Mouse (Mus musculus): ENCODE results near the gene Dnajc6. TPM values are rescaled to one million over a fixed set of nuclear protein-coding genes. Genes with fewer than 3 reads are reported as not detected.

Dnajc6 gene
- total RNA-seq, 1 experiment from 2014 or later = not detected

GRCm38 (mm10) chr4:101664160-101664750 is 167.8 kb downstream of the Dnajc6 start:
- ATAC-seq (ENCODE audit: extremely low read depth, insufficient number of reproducible peaks, low FRiP score, poor library complexity, severe bottlenecking) = no peak

- no peak for ATAC-seq (ENCODE audit: extremely low read depth, insufficient number of reproducible peaks, low FRiP score, poor library complexity, severe bottlenecking)
Measured at GRCm38 (mm10) chr4:101664766-101665165, 168.3 kb downstream of the Dnajc6 start.

DNA sequence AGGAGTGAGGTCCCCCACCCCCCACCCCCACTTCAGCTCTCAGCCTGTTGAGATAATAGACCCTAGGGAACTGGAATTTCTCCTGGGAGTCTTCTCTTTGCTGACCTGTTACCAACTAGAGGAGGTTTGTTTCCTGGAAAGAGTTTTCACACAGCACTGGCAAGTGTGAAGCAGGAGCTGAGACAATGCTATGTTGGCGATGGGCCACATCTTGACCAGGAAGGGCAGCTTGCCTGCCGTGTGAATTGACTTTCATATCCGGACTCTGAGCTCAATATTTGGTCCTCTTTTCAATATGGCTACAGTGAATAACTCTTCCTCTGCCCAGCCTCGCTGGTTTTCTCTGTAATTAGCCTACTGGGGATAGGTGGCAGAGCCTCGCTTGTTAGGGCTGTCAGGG is 172.7 kb downstream of the Dnajc6 start:
- ATAC-seq (ENCODE audit: extremely low read depth, insufficient number of reproducible peaks, low FRiP score, poor library complexity, severe bottlenecking) = no peak

DNA sequence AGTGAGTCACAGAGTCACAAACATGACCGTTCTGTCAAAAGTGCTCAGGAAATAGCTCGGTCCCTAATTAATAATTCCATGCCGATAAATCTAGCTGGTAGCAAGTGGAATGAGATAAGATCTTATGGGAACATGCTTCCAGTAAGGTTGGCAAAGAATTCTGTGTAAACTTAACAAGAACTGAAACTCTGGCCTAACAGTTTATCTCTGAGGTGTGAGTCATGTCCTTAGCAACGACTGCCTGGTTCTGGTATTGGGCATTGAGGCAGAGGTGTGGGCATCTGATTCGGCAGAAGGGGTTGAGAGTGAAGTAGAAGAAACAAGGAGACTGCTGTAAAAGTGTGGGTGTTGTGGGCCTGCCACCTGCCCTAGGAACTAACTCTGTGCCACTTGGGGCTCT is 173.4 kb downstream of the Dnajc6 start:
- no peak for ATAC-seq (ENCODE audit: extremely low read depth, insufficient number of reproducible peaks, low FRiP score, poor library complexity, severe bottlenecking)

- no peak for ATAC-seq (ENCODE audit: extremely low read depth, insufficient number of reproducible peaks, low FRiP score, poor library complexity, severe bottlenecking)
Measured at GRCm38 (mm10) chr4:101674790-101675189, 178.3 kb downstream of the Dnajc6 start.

DNA sequence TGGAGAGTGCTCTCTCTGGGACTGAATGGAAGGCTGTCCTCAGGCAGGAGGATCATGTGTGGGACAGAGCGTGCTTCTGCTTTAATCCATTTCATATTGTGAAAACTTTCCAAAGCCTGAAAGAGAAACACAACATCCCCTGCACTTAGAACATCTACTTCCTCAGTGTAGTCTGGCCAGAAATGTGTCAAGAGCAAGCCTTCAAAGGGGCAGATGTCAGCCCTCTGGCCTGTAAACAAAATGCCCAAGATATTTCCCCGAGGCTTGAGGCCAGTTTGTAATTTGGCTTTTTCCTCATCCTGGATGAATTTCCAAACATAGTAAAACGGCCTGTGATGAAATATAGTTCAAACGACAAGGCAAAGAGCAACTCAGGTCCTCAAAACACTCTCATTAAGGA is 179.3 kb downstream of the Dnajc6 start:
- no peak for ATAC-seq (ENCODE audit: extremely low read depth, insufficient number of reproducible peaks, low FRiP score, poor library complexity, severe bottlenecking)

DNA sequence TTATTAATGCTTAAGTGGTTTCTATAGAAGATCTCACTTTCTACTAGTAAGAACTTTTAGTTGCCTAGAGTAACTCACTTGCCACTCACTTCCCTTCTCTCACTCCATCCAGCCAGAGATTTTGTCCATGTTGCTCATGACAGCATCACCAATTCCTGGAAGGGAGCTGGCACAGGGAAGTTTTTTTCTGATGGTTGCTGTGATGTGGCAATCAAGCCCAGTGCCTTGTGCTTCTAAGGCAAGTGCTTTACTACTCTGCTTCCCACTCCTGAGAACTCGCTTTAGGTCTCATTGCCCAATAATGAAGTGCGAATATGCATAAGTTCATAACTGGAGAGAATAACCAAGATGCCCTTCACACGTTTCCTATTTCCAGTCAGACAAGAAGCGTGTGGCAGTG is 186.2 kb downstream of the Dnajc6 start:
- no peak for ATAC-seq (ENCODE audit: extremely low read depth, insufficient number of reproducible peaks, low FRiP score, poor library complexity, severe bottlenecking)

DNA sequence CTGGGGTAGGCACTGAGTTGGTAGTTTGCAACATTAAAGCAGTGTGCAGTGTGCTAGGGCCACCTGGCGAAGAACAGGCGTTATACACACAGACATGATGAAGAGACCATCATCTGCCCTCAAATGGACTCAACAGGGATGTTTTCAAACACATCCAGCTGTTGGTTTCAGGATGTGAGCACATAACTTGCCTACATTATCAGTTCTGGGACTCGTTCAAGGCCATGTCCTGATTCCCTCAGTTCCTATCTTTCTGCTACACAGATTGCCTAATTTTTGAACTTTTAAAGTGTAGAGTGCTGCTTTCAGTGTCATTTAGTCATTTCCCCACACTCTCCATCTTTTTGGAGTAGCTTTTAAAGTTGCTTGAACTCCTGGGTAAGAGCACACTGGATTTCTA is 186.6 kb downstream of the Dnajc6 start:
- ATAC-seq (ENCODE audit: extremely low read depth, insufficient number of reproducible peaks, low FRiP score, poor library complexity, severe bottlenecking) = no peak

- no peak for ATAC-seq (ENCODE audit: extremely low read depth, insufficient number of reproducible peaks, low FRiP score, poor library complexity, severe bottlenecking)
Measured at GRCm38 (mm10) chr4:101684821-101685220, 188.4 kb downstream of the Dnajc6 start.

GRCm38 (mm10) chr4:101686227-101686810 is 189.9 kb downstream of the Dnajc6 start:
- ATAC-seq (ENCODE audit: extremely low read depth, insufficient number of reproducible peaks, low FRiP score, poor library complexity, severe bottlenecking) = no peak

GRCm38 (mm10) chr4:101689241-101689640 is 192.8 kb downstream of the Dnajc6 start:
- no peak for ATAC-seq (ENCODE audit: extremely low read depth, insufficient number of reproducible peaks, low FRiP score, poor library complexity, severe bottlenecking)

- no peak for ATAC-seq (ENCODE audit: extremely low read depth, insufficient number of reproducible peaks, low FRiP score, poor library complexity, severe bottlenecking)
Measured at GRCm38 (mm10) chr4:101689645-101690044, 193.2 kb downstream of the Dnajc6 start.

Other genes with a start within 250 kb of the Dnajc6 start
- 310 and 328 TPM in 2 replicates for gene Jak1, start 231.4 kb upstream of the Dnajc6 start, total RNA-seq (2017)
- 0.12 TPM in 1 of 2 replicates, not detected in the other for gene Ak4, start 77.4 kb upstream of the Dnajc6 start, total RNA-seq (2017)
- gene Leprot, start 151.1 kb downstream of the Dnajc6 start, total RNA-seq (2017) = 39.5 and 43.5 TPM in 2 replicates
- not detected in 2 replicates for gene Lepr, start 220.8 kb downstream of the Dnajc6 start, total RNA-seq (2017)